Mouse (Mus musculus): ENCODE results near the gene Mageh1. TPM values are rescaled to one million over a fixed set of nuclear protein-coding genes. Genes with fewer than 3 reads are reported as not detected.
"Not testable (repeated sequence)": the region's sequence is repeated elsewhere in the genome, so short reads cannot be mapped to it uniquely, and the experiment has no call there.

Mageh1 gene
- 8.3 and 10.4 TPM in 2 replicates for polyA plus RNA-seq (2015; fragmentation: Nextera tagmentation; extraction: Ambion mirVana)

- Histone ChIP-seq H3K4me3 (ENCODE audit: low read depth, low read length) (peak within 1 kb of the TSS; percentile 47), H3K27ac (ENCODE audit: low read depth) (0 out of 2 replicates have a peak within 1 kb of the TSS, but pooled peaks have one; percentile 11), H3K36me3 (replicated peaks; ENCODE audit: insufficient read depth, low read length) (no peaks in the 10 kb centered on the region), H3K9me3 (ENCODE audit: low read length) (no peaks in the 10 kb centered on the region), H3K9ac (replicated peaks) (peak within 1 kb of the TSS; percentile 50), H3K4me1 (ENCODE audit: insufficient read depth) (no peaks in the 10 kb centered on the region), H3K27me3 (ENCODE audit: insufficient read depth, low read length) (peaks cover 9% of the 10 kb centered on the region; the same call in 1 of the 2 replicates), H3K4me2 (ENCODE audit: low read depth, low read length) (peak within 1 kb of the TSS; percentile 69)
- peak; percentile 72 for DNase-seq
- TF ChIP-seq EP300 (IDR thresholded peaks at IDR 0.05; ENCODE audit: low read depth) (no peak), CTCF (IDR thresholded peaks at IDR 0.05; ENCODE audit: low read depth) (no peak; the same call in 1 of the 2 replicates)
- peak; percentile 95 for ATAC-seq
- WGBS (ENCODE audit: insufficient replicate concordance) = 13% methylated on average over 48 of the region's 49 CpGs
Observed at GRCm38 (mm10) chrX:153037087-153037971, at the start of gene Mageh1. Mageh1 (minus strand) TSS chrX:153037575.

- ATAC-seq = peak; percentile 33; the same call in 1 of the 2 replicates
- H3K9me3 ChIP-seq (ENCODE audit: low read length); H3K27me3 ChIP-seq (ENCODE audit: insufficient read depth, low read length); H3K4me1 ChIP-seq (ENCODE audit: insufficient read depth); DNase-seq; H3K36me3 ChIP-seq (replicated peaks; ENCODE audit: insufficient read depth, low read length); H3K27ac ChIP-seq (ENCODE audit: low read depth); H3K9ac ChIP-seq (replicated peaks): not testable (repeated sequence)
- 29% methylated on average over 6 of the region's 22 CpGs for WGBS (ENCODE audit: insufficient replicate concordance)
- peak overlapping the region; percentile 69; the same call in 1 of the 2 replicates for H3K4me2 ChIP-seq (ENCODE audit: low read depth, low read length)
- peak overlapping the region; percentile 47 for H3K4me3 ChIP-seq (ENCODE audit: low read depth, low read length)
Observed at GRCm38 (mm10) chrX:153037972-153038744, 783 bp upstream of the Mageh1 start.

GRCm38 (mm10) chrX:153031547-153031946, 5.8 kb downstream of the Mageh1 start:
- H3K4me3 ChIP-seq (ENCODE audit: low read depth, low read length); H3K4me1 ChIP-seq (ENCODE audit: insufficient read depth); DNase-seq; H3K9me3 ChIP-seq (ENCODE audit: low read length); H3K27me3 ChIP-seq (ENCODE audit: insufficient read depth, low read length); ATAC-seq; H3K36me3 ChIP-seq (replicated peaks; ENCODE audit: insufficient read depth, low read length); H3K9ac ChIP-seq (replicated peaks); H3K4me2 ChIP-seq (ENCODE audit: low read depth, low read length); H3K27ac ChIP-seq (ENCODE audit: low read depth): not testable (repeated sequence)

GRCm38 (mm10) chrX:153025709-153026108, 11.7 kb downstream of the Mageh1 start:
- not testable (repeated sequence) for H3K4me3 ChIP-seq (ENCODE audit: low read depth, low read length); H3K27me3 ChIP-seq (ENCODE audit: insufficient read depth, low read length); H3K9me3 ChIP-seq (ENCODE audit: low read length); ATAC-seq; H3K4me1 ChIP-seq (ENCODE audit: insufficient read depth); H3K9ac ChIP-seq (replicated peaks); DNase-seq; H3K36me3 ChIP-seq (replicated peaks; ENCODE audit: insufficient read depth, low read length); H3K4me2 ChIP-seq (ENCODE audit: low read depth, low read length); H3K27ac ChIP-seq (ENCODE audit: low read depth)
- WGBS (ENCODE audit: insufficient replicate concordance) = no CpG with 5 or more reads among the region's 3 CpGs

GRCm38 (mm10) chrX:153025255-153025654, 12.1 kb downstream of the Mageh1 start:
- H3K36me3 ChIP-seq (replicated peaks; ENCODE audit: insufficient read depth, low read length); H3K4me1 ChIP-seq (ENCODE audit: insufficient read depth); H3K4me3 ChIP-seq (ENCODE audit: low read depth, low read length); H3K9ac ChIP-seq (replicated peaks); H3K9me3 ChIP-seq (ENCODE audit: low read length); H3K4me2 ChIP-seq (ENCODE audit: low read depth, low read length); H3K27me3 ChIP-seq (ENCODE audit: insufficient read depth, low read length); ATAC-seq; DNase-seq; H3K27ac ChIP-seq (ENCODE audit: low read depth): not testable (repeated sequence)
- no CpG with 5 or more reads among the region's 3 CpGs for WGBS (ENCODE audit: insufficient replicate concordance)

GRCm38 (mm10) chrX:153007685-153008047, 29.7 kb downstream of the Mageh1 start:
- no peak for ATAC-seq
- no peaks in the 10 kb centered on the region for H3K4me1 ChIP-seq (ENCODE audit: insufficient read depth)
- DNase-seq = no peak
- peak overlapping the region; percentile 79 for H3K4me2 ChIP-seq (ENCODE audit: low read depth, low read length)
- H3K27ac ChIP-seq (ENCODE audit: low read depth) = no peak overlapping the region
- H3K4me3 ChIP-seq (ENCODE audit: low read depth, low read length) = peak overlapping the region; percentile 61
- TF ChIP-seq CTCF (IDR thresholded peaks at IDR 0.05; ENCODE audit: low read depth) = no peak
- TF ChIP-seq EP300 (IDR thresholded peaks at IDR 0.05; ENCODE audit: low read depth) = no peak
- H3K27me3 ChIP-seq (ENCODE audit: insufficient read depth, low read length) = peaks cover 3% of the 10 kb centered on the region; the same call in 1 of the 2 replicates
- H3K9me3 ChIP-seq (ENCODE audit: low read length) = no peaks in the 10 kb centered on the region
- no peak overlapping the region for H3K9ac ChIP-seq (replicated peaks)
- no peaks in the 10 kb centered on the region for H3K36me3 ChIP-seq (replicated peaks; ENCODE audit: insufficient read depth, low read length)
- WGBS (ENCODE audit: insufficient replicate concordance) = 38% methylated on average over 9 of the region's 9 CpGs
